In the genomic region with DNA sequence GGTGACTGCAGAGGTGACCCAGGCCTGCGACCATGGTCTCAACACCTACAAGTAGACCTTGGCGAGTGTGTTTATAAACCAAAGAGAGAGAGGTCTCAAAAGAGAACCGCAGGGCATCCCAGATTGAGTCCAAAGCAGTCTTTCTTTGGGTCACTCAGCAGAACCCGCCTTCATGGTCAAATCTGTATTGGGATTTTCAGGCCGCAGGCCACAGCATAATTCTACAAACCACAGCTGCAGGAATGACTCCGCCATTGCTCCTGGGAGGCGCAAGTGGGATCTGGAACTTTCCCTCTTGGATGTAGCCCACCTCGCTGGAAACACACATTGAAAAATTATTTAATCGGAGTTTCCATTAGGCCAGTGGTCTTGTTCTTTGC, we compare ENCODE assay signal across 7 mouse cellular contexts. TPM values are rescaled to one million over a fixed set of nuclear protein-coding genes. Genes with fewer than 3 reads are reported as not detected.
DNase-seq lines count a peak whose midpoint lies in the region; ATAC-seq and TF ChIP-seq lines count a peak whose summit lies in the region.

No protein-coding gene starts in this region.

- DNase-seq in liver, embryonic 11.5 days (ENCODE audit: low spot score) = no peak
- no peak for DNase-seq in liver
- DNase-seq in urinary bladder, adult 2 months (ENCODE audit: low spot score) = no peak
- DNase-seq in layer of hippocampus, postnatal 14 days (ENCODE audit: low spot score in 2 of 2) = no peak

- TF ChIP-seq CTCF in olfactory bulb, adult 2 months (IDR thresholded peaks at IDR 0.05; ENCODE audit: insufficient read depth, low read depth, low read length) = no peak

- TF ChIP-seq POLR2A in olfactory bulb, adult 2 months (IDR thresholded peaks at IDR 0.05; ENCODE audit: insufficient read depth, low read depth, low read length) = no peak

- H3K27ac ChIP-seq in liver, embryonic 11.5 days (ENCODE audit: low read depth, low read length) = peak overlapping the region; percentile 26
- peak overlapping the region; percentile 96 for H3K27ac ChIP-seq in forebrain, embryonic 12.5 days
- peak overlapping the region; percentile 93 for H3K27ac ChIP-seq in limb, embryonic 12.5 days
- H3K27ac ChIP-seq in olfactory bulb, adult 2 months (ENCODE audit: insufficient read depth, low read depth, low read length) = peak overlapping the region; percentile 98

- no peaks in the 10 kb centered on the region for H3K27me3 ChIP-seq in liver, embryonic 11.5 days (replicated peaks; ENCODE audit: control insufficient read depth, insufficient read depth, low read length)
- 0 out of 2 replicates have a peak, but pooled peaks cover 5% of the 10 kb centered on the region for H3K27me3 ChIP-seq in forebrain, embryonic 12.5 days
- H3K27me3 ChIP-seq in limb, embryonic 12.5 days = no peaks in the 10 kb centered on the region

- peaks cover 2% of the 10 kb centered on the region; the same call in 1 of the 2 replicates for H3K36me3 ChIP-seq in liver, embryonic 11.5 days (ENCODE audit: control insufficient read depth, insufficient read depth, low read length)
- H3K36me3 ChIP-seq in forebrain, embryonic 12.5 days (replicated peaks) = peaks cover 6% of the 10 kb centered on the region; the same call in 1 of the 2 replicates
- peaks cover 7% of the 10 kb centered on the region; the same call in 1 of the 2 replicates for H3K36me3 ChIP-seq in limb, embryonic 12.5 days

- no peak overlapping the region for H3K9ac ChIP-seq in liver, embryonic 11.5 days (ENCODE audit: low read depth, low read length)
- peak overlapping the region; percentile 59; the same call in 1 of the 2 replicates for H3K9ac ChIP-seq in forebrain, embryonic 12.5 days
- peak overlapping the region; percentile 55; the same call in 1 of the 2 replicates for H3K9ac ChIP-seq in limb, embryonic 12.5 days (replicated peaks)

- 57% methylated on average over 9 of the region's 9 CpGs for WGBS in liver, embryonic 11.5 days
- 52% methylated on average over 9 of the region's 9 CpGs for WGBS in forebrain, embryonic 12.5 days
- 61% methylated on average over 9 of the region's 9 CpGs for WGBS in limb, embryonic 12.5 days
- WGBS in olfactory bulb, adult 2 months = 27% methylated on average over 9 of the region's 9 CpGs

- peak overlapping the region; percentile 80; the same call in 1 of the 2 replicates for H3K4me3 ChIP-seq in liver, embryonic 11.5 days (ENCODE audit: low read depth, low read length)
- H3K4me3 ChIP-seq in forebrain, embryonic 12.5 days (replicated peaks) = peak overlapping the region; percentile 65; the same call in 1 of the 2 replicates
- H3K4me3 ChIP-seq in limb, embryonic 12.5 days (replicated peaks) = peak overlapping the region; percentile 77
- H3K4me3 ChIP-seq in olfactory bulb, adult 2 months (ENCODE audit: insufficient read depth, low read depth, low read length) = 0 out of 2 replicates have a peak overlapping the region, but pooled peaks have one; percentile 5

- peak overlapping the region; percentile 93 for H3K4me2 ChIP-seq in liver, embryonic 11.5 days
- peak overlapping the region; percentile 95 for H3K4me2 ChIP-seq in forebrain, embryonic 12.5 days
- peak overlapping the region; percentile 98 for H3K4me2 ChIP-seq in limb, embryonic 12.5 days

- H3K4me1 ChIP-seq in liver, embryonic 11.5 days (replicated peaks; ENCODE audit: control insufficient read depth, insufficient read depth, low read length) = peaks cover 9% of the 10 kb centered on the region
- peaks cover 44% of the 10 kb centered on the region for H3K4me1 ChIP-seq in forebrain, embryonic 12.5 days
- H3K4me1 ChIP-seq in limb, embryonic 12.5 days (replicated peaks) = peaks cover 37% of the 10 kb centered on the region
- H3K4me1 ChIP-seq in olfactory bulb, adult 2 months (ENCODE audit: control insufficient read depth, insufficient read depth, low read length) = peaks cover 21% of the 10 kb centered on the region

- no peak for ATAC-seq in liver, embryonic 11.5 days (replicated peaks; ENCODE audit: low FRiP score)
- no peak for ATAC-seq in forebrain, embryonic 12.5 days (ENCODE audit: low FRiP score)
- no peak for ATAC-seq in limb, embryonic 12.5 days (ENCODE audit: insufficient number of reproducible peaks, insufficient read depth, low FRiP score, low TSS enrichment, low read depth)

- no peaks in the 10 kb centered on the region for H3K9me3 ChIP-seq in liver, embryonic 11.5 days (ENCODE audit: control insufficient read depth, low read length)
- H3K9me3 ChIP-seq in forebrain, embryonic 12.5 days = no peaks in the 10 kb centered on the region
- no peaks in the 10 kb centered on the region for H3K9me3 ChIP-seq in limb, embryonic 12.5 days

RNA-seq across cellular contexts. Expression of a gene that starts 0.4 kb away (rescaled TPM):
- polyA plus RNA-seq in liver, embryonic 11.5 days (2014; fragmentation: Nextera tagmentation; extraction: Ambion mirVana) = 16.3 and 16.8 TPM in 2 replicates
- 31.1 and 31.5 TPM in 2 replicates for polyA plus RNA-seq in forebrain, embryonic 12.5 days (2016; fragmentation: Nextera tagmentation; extraction: Ambion mirVana)
- polyA plus RNA-seq in limb, embryonic 12.5 days (2016; fragmentation: Nextera tagmentation; extraction: Ambion mirVana) = 27.9 and 28.2 TPM in 2 replicates
- not detected in 2 replicates for polyA plus RNA-seq in olfactory bulb, adult 2 months (2012; ENCODE audit: insufficient read depth, insufficient read length, low replicate concordance, missing spikeins)
- 86.2 and 94.3 TPM in 2 replicates for polyA plus RNA-seq in urinary bladder, adult 2 months (2012; rRNA removed)
- 100 to 1,000 TPM; 389 to 413 TPM for total RNA-seq in layer of hippocampus, postnatal 14 days (2021)

RNA-seq across cellular contexts. Expression of a gene that starts 0.8 kb away (rescaled TPM):
- not detected in 2 replicates for polyA plus RNA-seq in liver, embryonic 11.5 days (2014; fragmentation: Nextera tagmentation; extraction: Ambion mirVana)
- 0.87 TPM in 1 of 2 replicates, not detected in the other for polyA plus RNA-seq in forebrain, embryonic 12.5 days (2016; fragmentation: Nextera tagmentation; extraction: Ambion mirVana)
- polyA plus RNA-seq in limb, embryonic 12.5 days (2016; fragmentation: Nextera tagmentation; extraction: Ambion mirVana) = not detected in 2 replicates
- not detected in 2 replicates for polyA plus RNA-seq in olfactory bulb, adult 2 months (2012; ENCODE audit: insufficient read depth, insufficient read length, low replicate concordance, missing spikeins)
- polyA plus RNA-seq in urinary bladder, adult 2 months (2012; rRNA removed) = 0.47 and 0.87 TPM in 2 replicates
- 10 to 100 TPM; 21.9 to 36.2 TPM for total RNA-seq in layer of hippocampus, postnatal 14 days (2021)

RNA-seq across cellular contexts. Expression of a gene that starts 30.3 kb away (rescaled TPM):
- polyA plus RNA-seq in liver, embryonic 11.5 days (2014; fragmentation: Nextera tagmentation; extraction: Ambion mirVana) = 0.27 and 0.43 TPM in 2 replicates
- 7.2 and 8.0 TPM in 2 replicates for polyA plus RNA-seq in forebrain, embryonic 12.5 days (2016; fragmentation: Nextera tagmentation; extraction: Ambion mirVana)
- polyA plus RNA-seq in limb, embryonic 12.5 days (2016; fragmentation: Nextera tagmentation; extraction: Ambion mirVana) = 2.0 and 2.3 TPM in 2 replicates
- 326 TPM in 1 of 2 replicates, not detected in the other for polyA plus RNA-seq in olfactory bulb, adult 2 months (2012; ENCODE audit: insufficient read depth, insufficient read length, low replicate concordance, missing spikeins)
- 1.9 and 4.4 TPM in 2 replicates for polyA plus RNA-seq in urinary bladder, adult 2 months (2012; rRNA removed)
- total RNA-seq in layer of hippocampus, postnatal 14 days (2021) = 100 to 1,000 TPM; 878 to 953 TPM

RNA-seq across cellular contexts. Expression of a gene that starts 56.6 kb away (rescaled TPM):
- polyA plus RNA-seq in liver, embryonic 11.5 days (2014; fragmentation: Nextera tagmentation; extraction: Ambion mirVana) = 72.8 and 76.7 TPM in 2 replicates
- 7.4 and 8.4 TPM in 2 replicates for polyA plus RNA-seq in forebrain, embryonic 12.5 days (2016; fragmentation: Nextera tagmentation; extraction: Ambion mirVana)
- polyA plus RNA-seq in limb, embryonic 12.5 days (2016; fragmentation: Nextera tagmentation; extraction: Ambion mirVana) = 11.0 and 11.8 TPM in 2 replicates
- polyA plus RNA-seq in olfactory bulb, adult 2 months (2012; ENCODE audit: insufficient read depth, insufficient read length, low replicate concordance, missing spikeins) = 702 TPM in 1 of 2 replicates, not detected in the other
- 59.2 and 62.1 TPM in 2 replicates for polyA plus RNA-seq in urinary bladder, adult 2 months (2012; rRNA removed)
- 1 to 10 TPM; 6.1 to 6.4 TPM for total RNA-seq in layer of hippocampus, postnatal 14 days (2021)

RNA-seq across cellular contexts. Expression of a gene that starts 57.2 kb away (rescaled TPM):
- 25.0 and 28.6 TPM in 2 replicates for polyA plus RNA-seq in liver, embryonic 11.5 days (2014; fragmentation: Nextera tagmentation; extraction: Ambion mirVana)
- 76.7 and 78.3 TPM in 2 replicates for polyA plus RNA-seq in forebrain, embryonic 12.5 days (2016; fragmentation: Nextera tagmentation; extraction: Ambion mirVana)
- 71.0 and 71.2 TPM in 2 replicates for polyA plus RNA-seq in limb, embryonic 12.5 days (2016; fragmentation: Nextera tagmentation; extraction: Ambion mirVana)
- not detected in 2 replicates for polyA plus RNA-seq in olfactory bulb, adult 2 months (2012; ENCODE audit: insufficient read depth, insufficient read length, low replicate concordance, missing spikeins)
- 40.5 and 45.8 TPM in 2 replicates for polyA plus RNA-seq in urinary bladder, adult 2 months (2012; rRNA removed)
- 10 to 100 TPM; 41.1 TPM for total RNA-seq in layer of hippocampus, postnatal 14 days (2021)

Comparison
In these comparisons a context has a peak if more than half of its experiments do, and no peak if none do; other contexts are left out.
1. H3K27ac ChIP-seq: peak in every context shown above with its lines; median percentile 98 in olfactory bulb, adult 2 months; 96 in forebrain, embryonic 12.5 days; 93 in limb, embryonic 12.5 days; 26 in liver, embryonic 11.5 days.
2. H3K4me3 ChIP-seq: peak in every context shown above with its lines; median percentile 80 in liver, embryonic 11.5 days; 77 in limb, embryonic 12.5 days; 65 in forebrain, embryonic 12.5 days; 5 in olfactory bulb, adult 2 months.